Mouse (Mus musculus): ENCODE results near the gene Arpc2. TPM values are rescaled to one million over a fixed set of nuclear protein-coding genes. Genes with fewer than 3 reads are reported as not detected.

Gene Arpc2
- polyA plus RNA-seq, 1 experiment = 284 TPM

DNA sequence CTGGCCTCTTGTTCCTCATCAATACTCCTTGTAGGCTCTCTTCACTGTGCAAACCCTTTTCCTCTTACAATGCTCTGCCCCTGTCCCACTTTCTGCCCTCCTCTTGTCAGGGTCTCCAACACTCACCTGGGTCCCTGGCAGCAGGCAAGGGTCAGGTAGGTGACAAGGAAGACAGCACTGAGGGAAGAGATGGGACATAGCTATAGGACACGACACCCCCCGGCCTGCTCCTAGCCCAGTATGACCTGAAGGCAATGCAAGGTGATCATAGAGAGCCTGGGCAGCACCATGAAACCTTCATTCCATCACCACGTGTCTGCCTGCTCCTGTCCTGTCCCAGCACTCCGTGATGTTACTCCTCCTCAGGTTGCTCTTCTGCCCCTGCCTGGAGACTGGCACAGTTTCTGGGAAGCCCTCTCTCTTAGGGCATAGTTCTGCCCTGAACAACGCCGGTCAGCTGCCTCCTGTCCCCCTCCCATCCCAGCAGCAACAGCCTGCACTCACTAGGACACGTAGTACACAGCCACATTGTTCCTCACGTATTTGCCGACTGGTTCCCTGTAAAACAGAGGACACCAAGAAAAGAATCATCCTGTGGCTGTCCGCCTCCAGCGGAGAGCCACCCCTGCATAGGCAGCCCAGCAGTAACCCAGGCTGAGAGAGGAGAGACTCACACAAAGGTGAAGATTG, 56.6 kb downstream of the Arpc2 start:
- Histone ChIP-seq H3K27me3 (ENCODE audit: control insufficient read depth, insufficient read depth, low read length, poor library complexity, severe bottlenecking) (no peaks in the 10 kb centered on the region), H3K27ac (ENCODE audit: insufficient read depth, low read length) (no peak overlapping the region), H3K36me3 (ENCODE audit: control insufficient read depth, insufficient read depth, low read length, poor library complexity, severe bottlenecking) (peaks cover 17% of the 10 kb centered on the region), H3K4me1 (ENCODE audit: control insufficient read depth, insufficient read depth, low read length) (peaks cover 7% of the 10 kb centered on the region), H3K9ac (ENCODE audit: low read depth, poor library complexity, severe bottlenecking) (no peak overlapping the region), H3K9me3 (replicated peaks; ENCODE audit: control insufficient read depth, insufficient read depth, low read length, poor library complexity, severe bottlenecking) (no peaks in the 10 kb centered on the region), H3K4me3 (ENCODE audit: low read depth, low read length) (no peak overlapping the region)
- TF ChIP-seq CTCF (IDR thresholded peaks at IDR 0.05; ENCODE audit: low read depth, low read length) = no peak
- TF ChIP-seq POLR2A (IDR thresholded peaks at IDR 0.05; ENCODE audit: insufficient read depth, low read length) = no peak

DNA sequence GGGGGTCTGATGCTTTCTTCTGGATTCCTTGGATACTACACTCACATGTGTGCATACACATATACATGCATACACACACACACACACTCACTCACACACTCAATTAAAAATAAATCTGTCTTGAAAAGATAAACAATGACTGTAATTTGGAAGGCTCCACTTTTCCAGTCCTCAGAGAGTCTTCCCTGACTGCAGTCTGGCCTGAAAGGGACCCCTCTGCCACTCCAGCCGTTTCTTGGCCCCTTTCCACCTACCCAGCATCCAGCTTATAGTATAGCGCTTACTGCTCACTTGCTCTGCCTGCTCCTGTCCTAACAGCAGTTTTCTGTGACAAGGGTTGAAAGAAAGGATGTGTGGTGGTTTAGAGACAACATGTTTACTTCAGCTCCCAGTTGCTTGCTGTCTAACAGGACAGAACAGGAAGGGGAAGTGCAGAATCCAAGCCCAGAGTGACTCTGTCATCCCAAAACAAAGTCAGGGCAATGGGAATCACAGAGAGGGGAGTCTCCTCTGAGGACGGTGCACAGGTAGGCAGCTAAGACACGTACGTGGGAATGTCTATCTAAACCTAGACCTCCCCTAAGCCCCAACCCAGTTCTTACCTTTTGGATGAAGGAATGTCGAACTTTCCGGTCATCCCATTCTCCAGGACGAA, 57.5 kb downstream of the Arpc2 start:
- H3K4me3 ChIP-seq (ENCODE audit: low read depth, low read length) = no peak overlapping the region
- H3K4me1 ChIP-seq (ENCODE audit: control insufficient read depth, insufficient read depth, low read length) = peaks cover 7% of the 10 kb centered on the region
- H3K36me3 ChIP-seq (ENCODE audit: control insufficient read depth, insufficient read depth, low read length, poor library complexity, severe bottlenecking) = peaks cover 16% of the 10 kb centered on the region
- no peak overlapping the region for H3K9ac ChIP-seq (ENCODE audit: low read depth, poor library complexity, severe bottlenecking)
- no peaks in the 10 kb centered on the region for H3K27me3 ChIP-seq (ENCODE audit: control insufficient read depth, insufficient read depth, low read length, poor library complexity, severe bottlenecking)
- TF ChIP-seq CTCF (IDR thresholded peaks at IDR 0.05; ENCODE audit: low read depth, low read length) = no peak
- no peak for TF ChIP-seq POLR2A (IDR thresholded peaks at IDR 0.05; ENCODE audit: insufficient read depth, low read length)
- TF ChIP-seq EP300 (IDR thresholded peaks at IDR 0.05; ENCODE audit: insufficient read depth, low read depth, low read length) = no peak
- H3K9me3 ChIP-seq (replicated peaks; ENCODE audit: control insufficient read depth, insufficient read depth, low read length, poor library complexity, severe bottlenecking) = no peaks in the 10 kb centered on the region
- H3K27ac ChIP-seq (ENCODE audit: insufficient read depth, low read length) = no peak overlapping the region

DNA sequence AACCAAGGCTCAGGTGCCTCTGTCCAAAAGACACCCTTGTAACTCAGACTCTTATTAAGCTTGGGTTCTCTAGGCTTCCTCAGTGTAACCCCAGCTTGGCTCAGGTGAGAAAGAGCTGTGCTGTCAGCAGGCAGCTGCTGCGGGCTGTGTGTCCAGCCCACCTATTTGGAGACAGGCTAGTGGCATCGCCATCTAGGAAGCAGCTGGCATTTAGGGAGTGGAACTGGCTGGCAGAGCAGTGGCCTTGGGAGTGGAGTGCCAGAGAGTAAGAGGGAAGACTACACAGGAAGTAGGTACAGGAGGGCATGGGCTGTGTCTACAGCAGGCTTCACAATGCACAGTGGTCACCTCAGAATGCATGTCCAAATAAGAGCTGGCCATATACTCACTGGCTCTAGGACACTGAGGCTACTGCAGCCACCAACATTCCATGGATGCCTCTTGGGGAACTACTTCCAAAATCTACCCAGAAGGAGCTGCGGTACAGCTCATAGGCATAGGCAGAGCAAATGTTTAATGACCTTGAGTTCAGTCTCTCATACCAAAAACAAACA, 58.3 kb downstream of the Arpc2 start:
- TF ChIP-seq POLR2A (IDR thresholded peaks at IDR 0.05; ENCODE audit: insufficient read depth, low read length) (no peak), CTCF (IDR thresholded peaks at IDR 0.05; ENCODE audit: low read depth, low read length) (no peak), EP300 (IDR thresholded peaks at IDR 0.05; ENCODE audit: insufficient read depth, low read depth, low read length) (no peak)
- H3K4me1 ChIP-seq (ENCODE audit: control insufficient read depth, insufficient read depth, low read length) = peaks cover 7% of the 10 kb centered on the region
- H3K9me3 ChIP-seq (replicated peaks; ENCODE audit: control insufficient read depth, insufficient read depth, low read length, poor library complexity, severe bottlenecking) = no peaks in the 10 kb centered on the region
- no peak overlapping the region for H3K27ac ChIP-seq (ENCODE audit: insufficient read depth, low read length)
- no peak overlapping the region for H3K9ac ChIP-seq (ENCODE audit: low read depth, poor library complexity, severe bottlenecking)
- peaks cover 13% of the 10 kb centered on the region for H3K36me3 ChIP-seq (ENCODE audit: control insufficient read depth, insufficient read depth, low read length, poor library complexity, severe bottlenecking)
- no peaks in the 10 kb centered on the region for H3K27me3 ChIP-seq (ENCODE audit: control insufficient read depth, insufficient read depth, low read length, poor library complexity, severe bottlenecking)
- no peak overlapping the region for H3K4me3 ChIP-seq (ENCODE audit: low read depth, low read length)

DNA sequence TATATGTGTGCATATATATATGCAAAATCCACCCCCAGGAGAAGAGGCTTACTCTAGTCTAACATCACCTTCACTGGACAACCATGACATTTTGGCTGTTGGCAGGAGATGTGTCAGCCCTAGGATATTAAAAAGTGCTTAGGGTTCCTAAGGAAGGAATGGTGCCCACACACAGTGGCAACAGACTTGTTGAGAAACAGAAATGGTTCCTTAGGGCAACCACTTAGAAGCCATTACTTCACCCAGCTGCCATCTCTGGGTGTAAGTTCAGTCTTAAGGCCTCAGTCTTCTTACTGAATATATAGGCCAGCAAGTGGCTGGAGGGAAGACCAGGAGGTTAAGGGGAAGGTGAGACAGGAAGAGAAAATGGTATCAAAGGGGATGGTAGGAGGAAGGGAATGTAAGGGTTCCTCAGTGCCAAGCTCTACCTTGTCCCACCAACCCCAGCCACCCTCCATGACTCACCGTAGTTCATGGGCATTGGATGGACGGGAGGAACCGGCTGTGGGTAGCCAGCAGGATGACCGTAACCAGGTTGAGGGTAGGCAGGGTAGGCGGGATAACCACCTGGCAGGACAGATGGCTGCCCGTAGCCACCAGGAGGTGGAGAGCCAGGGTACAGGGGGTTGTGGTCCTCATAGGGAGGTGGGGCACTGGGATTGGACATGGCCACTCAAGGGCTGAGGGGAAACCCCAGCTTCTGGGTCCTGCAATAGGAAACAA, 59.0 kb downstream of the Arpc2 start:
- no peak for TF ChIP-seq CTCF (IDR thresholded peaks at IDR 0.05; ENCODE audit: low read depth, low read length)
- TF ChIP-seq EP300 (IDR thresholded peaks at IDR 0.05; ENCODE audit: insufficient read depth, low read depth, low read length) = no peak
- no peak for TF ChIP-seq POLR2A (IDR thresholded peaks at IDR 0.05; ENCODE audit: insufficient read depth, low read length)
- Histone ChIP-seq H3K9ac (ENCODE audit: low read depth, poor library complexity, severe bottlenecking) (no peak overlapping the region), H3K27ac (ENCODE audit: insufficient read depth, low read length) (no peak overlapping the region), H3K27me3 (ENCODE audit: control insufficient read depth, insufficient read depth, low read length, poor library complexity, severe bottlenecking) (no peaks in the 10 kb centered on the region), H3K4me3 (ENCODE audit: low read depth, low read length) (no peak overlapping the region), H3K36me3 (ENCODE audit: control insufficient read depth, insufficient read depth, low read length, poor library complexity, severe bottlenecking) (peaks cover 12% of the 10 kb centered on the region; the same call in 1 of the 2 replicates), H3K4me1 (ENCODE audit: control insufficient read depth, insufficient read depth, low read length) (peaks cover 7% of the 10 kb centered on the region), H3K9me3 (replicated peaks; ENCODE audit: control insufficient read depth, insufficient read depth, low read length, poor library complexity, severe bottlenecking) (no peaks in the 10 kb centered on the region)

DNA sequence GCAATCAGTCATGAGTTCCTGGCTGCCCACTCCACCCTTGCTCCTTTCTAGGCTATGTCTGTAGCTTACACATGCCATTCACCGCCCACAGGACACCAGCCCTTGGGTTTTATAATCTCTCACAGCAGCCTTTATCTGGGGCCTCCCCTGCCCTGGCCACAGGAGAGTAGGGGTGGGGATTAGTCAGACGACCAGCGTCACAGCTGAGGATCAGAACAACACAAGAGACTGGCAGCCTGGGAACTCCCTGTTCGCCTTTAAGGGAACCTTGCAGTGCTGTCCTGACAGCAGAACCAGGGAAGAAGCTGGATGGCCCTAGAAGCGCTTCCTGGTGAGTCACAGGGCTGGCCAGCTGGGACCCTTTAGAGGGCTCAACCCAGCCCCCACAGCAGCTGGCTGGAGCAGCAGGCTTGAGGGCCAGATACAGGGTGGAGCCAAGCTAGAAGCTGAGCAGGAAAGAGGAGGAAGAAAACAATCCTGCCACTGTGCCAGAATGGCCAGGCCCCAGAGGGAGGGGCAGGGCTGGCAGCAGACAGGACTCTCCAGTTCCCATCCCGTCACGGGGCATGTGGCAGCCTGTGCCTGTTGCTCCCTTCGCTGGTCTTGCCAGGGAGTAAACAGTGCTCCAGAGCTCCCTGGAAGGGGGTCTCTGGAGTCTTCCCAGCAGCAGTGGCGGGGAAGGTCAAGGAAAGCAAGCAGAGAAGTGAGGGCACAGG, 59.7 kb downstream of the Arpc2 start:
- Histone ChIP-seq H3K4me3 (ENCODE audit: low read depth, low read length) (no peak overlapping the region), H3K36me3 (ENCODE audit: control insufficient read depth, insufficient read depth, low read length, poor library complexity, severe bottlenecking) (0 out of 2 replicates have a peak, but pooled peaks cover 8% of the 10 kb centered on the region)

More for the DNA sequence above, 59.7 kb downstream of the Arpc2 start:
- no peaks in the 10 kb centered on the region for H3K9me3 ChIP-seq (replicated peaks; ENCODE audit: control insufficient read depth, insufficient read depth, low read length, poor library complexity, severe bottlenecking)
- no peak overlapping the region for H3K9ac ChIP-seq (ENCODE audit: low read depth, poor library complexity, severe bottlenecking)
- H3K27ac ChIP-seq (ENCODE audit: insufficient read depth, low read length) = no peak overlapping the region
- peaks cover 7% of the 10 kb centered on the region for H3K4me1 ChIP-seq (ENCODE audit: control insufficient read depth, insufficient read depth, low read length)
- no peak for TF ChIP-seq POLR2A (IDR thresholded peaks at IDR 0.05; ENCODE audit: insufficient read depth, low read length)
- TF ChIP-seq EP300 (IDR thresholded peaks at IDR 0.05; ENCODE audit: insufficient read depth, low read depth, low read length) = no peak
- no peak for TF ChIP-seq CTCF (IDR thresholded peaks at IDR 0.05; ENCODE audit: low read depth, low read length)
- H3K27me3 ChIP-seq (ENCODE audit: control insufficient read depth, insufficient read depth, low read length, poor library complexity, severe bottlenecking) = no peaks in the 10 kb centered on the region

Data from ES-Bruce4 (cell line).